Mouse (Mus musculus) lung, postnatal 0 days (tissue): ENCODE measurements around the gene Hivep2. TPM values are rescaled to one million over a fixed set of nuclear protein-coding genes. Genes with fewer than 3 reads are reported as not detected.
A peak's percentile ranks its signal among the peaks of the same experiment; 100 is the strongest.

Experiments used
- ATAC-seq: fragments of 200-750 bp; cut with Nextera tagmentation; 2 replicates; pipeline ENCODE4 v1.8.0; 2017; ENCODE audit warnings: moderate library complexity
- DNase-seq: peaks from one replicate; pipeline ENCODE4 v3.0.0-alpha.2; 2016; ENCODE audit warnings: low spot score
- H3K27ac ChIP-seq: fragments of 300-500 bp; sonication (generic); 2 replicates; pipeline ENCODE4 v1.5.1; 2014; ENCODE audit warnings: antibody characterized with exemption, mild to moderate bottlenecking, low read length, mixed read lengths
- H3K27me3 ChIP-seq: fragments of 300-500 bp; sonication (generic); replicated peaks from 2 replicates; pipeline ENCODE4 v1.6.1; 2014; ENCODE audit warnings: low read length, mixed read lengths; ENCODE audit not compliant: insufficient read depth
- H3K36me3 ChIP-seq: fragments of 300-500 bp; sonication (generic); 2 replicates; pipeline ENCODE4 v1.6.1; 2014; ENCODE audit warnings: low read length, mixed read lengths; ENCODE audit not compliant: insufficient read depth
- H3K4me1 ChIP-seq: fragments of 300-500 bp; sonication (generic); 2 replicates; pipeline ENCODE4 v1.6.1; 2014; ENCODE audit warnings: antibody characterized with exemption, low read depth, low read length, mixed read lengths; ENCODE audit not compliant: insufficient read depth
- H3K4me2 ChIP-seq: fragments of 300-500 bp; sonication (generic); replicated peaks from 2 replicates; pipeline ENCODE4 v1.6.1; 2014; ENCODE audit warnings: low read depth, mild to moderate bottlenecking, low read length, moderate library complexity, mixed read lengths
- H3K4me3 ChIP-seq: fragments of 300-500 bp; sonication (generic); 2 replicates; pipeline ENCODE4 v1.5.1; 2014; ENCODE audit warnings: low read depth, low read length
- H3K9ac ChIP-seq: fragments of 300-500 bp; sonication (generic); replicated peaks from 2 replicates; pipeline ENCODE4 v1.6.1; 2014; ENCODE audit warnings: low read depth, mild to moderate bottlenecking
- H3K9me3 ChIP-seq: fragments of 300-500 bp; sonication (generic); 2 replicates; pipeline ENCODE4 v1.6.1; 2016; ENCODE audit warnings: low read length, mixed read lengths
- CTCF ChIP-seq: IDR thresholded peaks from 2 replicates; pipeline ENCODE4 v1.5.1; 2016; ENCODE audit warnings: antibody characterized with exemption, mild to moderate bottlenecking
- EP300 ChIP-seq: IDR thresholded peaks from 2 replicates; pipeline ENCODE4 v1.6.1; 2016; ENCODE audit warnings: antibody characterized with exemption, mild to moderate bottlenecking, control low read depth
- WGBS: fragments of 180-500 bp; shearing (Covaris S2); extraction: QIAGEN DNeasy Blood & Tissue Kit; methylation state at CpG from one replicate; pipeline ENCODE4 v1.1.7; 2014; 5-methylcytosine and 5-hydroxymethylcytosine counted together
- polyA plus RNA-seq: library from polyadenylated mRNA; unstranded; fragments of >200 nt; fragmentation: Nextera tagmentation; extraction: Ambion mirVana; gene quantifications from 2 replicates; pipeline ENCODE4 v1.2.1, GENCODE M21; 2015

Gene Hivep2
- polyA plus RNA-seq, 1 experiment from 2014 or later: 4.5 TPM

DNA sequence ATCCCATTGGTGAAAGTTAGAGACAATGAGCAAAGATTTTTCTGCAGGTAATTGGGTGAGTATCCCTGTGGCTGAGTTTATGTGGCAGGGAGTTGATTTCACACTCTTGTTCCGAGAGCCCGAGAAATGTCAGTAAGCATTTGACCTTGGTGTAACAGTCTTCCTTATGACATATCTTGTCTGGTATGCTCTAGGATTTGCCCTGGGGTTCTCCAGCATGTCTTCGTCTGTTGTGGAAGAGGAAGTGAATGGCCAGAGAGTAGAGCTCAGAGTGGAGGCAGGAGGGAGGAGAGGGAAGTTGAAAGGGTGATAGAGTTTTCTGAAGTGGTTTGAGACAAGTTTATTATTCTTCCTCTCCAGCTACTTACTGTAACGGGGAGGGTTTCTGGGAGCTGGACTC is 223.2 kb downstream of the Hivep2 start:
- Histone ChIP-seq H3K9ac (no peak overlapping the region), H3K36me3 (no peaks in the 10 kb centered on the region), H3K9me3 (no peaks in the 10 kb centered on the region), H3K4me3 (no peak overlapping the region), H3K27me3 (0 out of 2 replicates have a peak, but pooled peaks cover 2% of the 10 kb centered on the region), H3K4me2 (no peak overlapping the region), H3K27ac (no peak overlapping the region), H3K4me1 (no peaks in the 10 kb centered on the region)
- no peak for DNase-seq
- no peak for ATAC-seq
- WGBS: 19% methylated on average over 4 of the region's 4 CpGs
- TF ChIP-seq CTCF (no peak), EP300 (no peak)

DNA sequence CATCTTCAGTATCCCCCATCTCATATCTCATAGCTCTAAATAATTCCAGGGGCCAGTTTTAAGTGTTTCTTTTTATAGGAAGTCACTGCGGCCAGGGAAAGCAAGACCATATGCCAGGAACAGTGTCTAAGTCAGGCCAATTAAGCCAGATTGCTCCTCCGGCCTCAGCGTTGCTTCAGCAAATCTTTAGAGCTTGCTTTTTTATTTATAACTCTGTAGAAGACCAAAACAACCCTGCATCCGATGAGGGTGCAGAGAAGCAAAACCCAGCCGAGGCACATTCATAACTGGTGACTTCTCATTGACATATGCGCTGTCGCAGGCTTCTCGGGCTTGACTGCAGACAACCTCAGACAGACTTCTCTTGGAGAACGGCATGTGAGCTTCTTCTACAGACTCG is 225.3 kb downstream of the Hivep2 start:
- H3K27me3 ChIP-seq: 0 out of 2 replicates have a peak, but pooled peaks cover under 1% of the 10 kb centered on the region
- DNase-seq (no peak), ATAC-seq (no peak)

DNA sequence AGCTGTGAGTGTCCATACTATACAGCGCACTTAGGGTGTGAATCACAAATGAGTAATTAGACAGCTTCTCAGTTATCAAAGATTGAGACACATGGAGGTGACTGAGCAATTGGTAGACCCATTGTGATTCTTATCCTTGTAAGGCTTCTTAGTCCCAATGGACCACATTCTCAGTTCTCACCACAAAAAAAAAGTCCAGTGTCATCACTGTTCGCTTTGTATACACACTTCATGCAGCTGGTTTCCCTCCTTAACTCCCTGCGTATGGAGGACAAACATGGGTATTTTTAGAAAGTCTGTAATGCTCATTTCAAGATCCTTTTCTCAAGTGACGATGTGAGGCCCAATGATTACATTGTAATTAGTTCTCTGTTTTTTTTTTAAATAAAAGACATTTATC is 226.3 kb downstream of the Hivep2 start:
- TF ChIP-seq CTCF (no peak), EP300 (no peak)
- Histone ChIP-seq H3K36me3 (no peaks in the 10 kb centered on the region), H3K4me3 (no peak overlapping the region), H3K9me3 (no peaks in the 10 kb centered on the region), H3K27me3 (no peaks in the 10 kb centered on the region), H3K4me1 (no peaks in the 10 kb centered on the region), H3K9ac (no peak overlapping the region), H3K27ac (no peak overlapping the region), H3K4me2 (no peak overlapping the region)
- WGBS: 63% methylated on average over 4 of the region's 4 CpGs
- DNase-seq (peak; percentile 76), ATAC-seq (peak; percentile 57)

More for the DNA sequence above, 225.3 kb downstream of the Hivep2 start:
- TF ChIP-seq CTCF: no peak
- TF ChIP-seq EP300: no peak
- Histone ChIP-seq H3K4me3 (no peak overlapping the region), H3K4me1 (no peaks in the 10 kb centered on the region), H3K36me3 (no peaks in the 10 kb centered on the region), H3K4me2 (no peak overlapping the region), H3K9ac (no peak overlapping the region), H3K27ac (no peak overlapping the region), H3K9me3 (no peaks in the 10 kb centered on the region)
- 67% methylated on average over 10 of the region's 10 CpGs for WGBS

DNA sequence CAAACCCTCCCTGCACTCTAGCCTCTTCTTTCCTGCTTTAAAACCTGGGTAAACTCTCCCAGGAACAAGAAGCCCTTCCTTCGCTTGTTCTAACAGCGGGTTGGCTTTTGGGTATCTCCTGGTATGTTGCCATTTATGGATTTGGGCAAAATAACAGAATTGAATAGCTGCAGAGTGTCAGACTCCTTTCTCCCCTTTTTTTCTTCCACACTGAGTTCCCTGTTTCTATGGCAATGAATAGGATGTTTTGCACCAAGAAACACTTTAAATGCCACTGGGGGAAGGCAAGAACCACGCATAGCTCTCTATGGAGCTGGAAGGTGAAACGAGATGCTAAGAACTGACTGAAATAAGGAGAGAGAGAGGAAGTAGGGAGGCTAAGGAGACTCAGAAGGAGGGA is 227.8 kb downstream of the Hivep2 start:
- no peak overlapping the region for H3K4me3 ChIP-seq
- no peak overlapping the region for H3K4me2 ChIP-seq
- H3K4me1 ChIP-seq: no peaks in the 10 kb centered on the region
- H3K9me3 ChIP-seq: no peaks in the 10 kb centered on the region
- ATAC-seq: no peak
- TF ChIP-seq CTCF: no peak
- no peak for TF ChIP-seq EP300
- no peak overlapping the region for H3K9ac ChIP-seq
- no peak overlapping the region for H3K27ac ChIP-seq
- DNase-seq: no peak
- WGBS: 69% methylated on average over 4 of the region's 4 CpGs
- no peaks in the 10 kb centered on the region for H3K36me3 ChIP-seq
- no peaks in the 10 kb centered on the region for H3K27me3 ChIP-seq

- no peak overlapping the region for H3K9ac ChIP-seq
- no peaks in the 10 kb centered on the region for H3K4me1 ChIP-seq
- ATAC-seq (no peak), DNase-seq (no peak)
- no peaks in the 10 kb centered on the region for H3K27me3 ChIP-seq
- no peak overlapping the region for H3K4me2 ChIP-seq
- WGBS: 87% methylated on average over 17 of the region's 17 CpGs
- no peaks in the 10 kb centered on the region for H3K36me3 ChIP-seq
- no peak overlapping the region for H3K4me3 ChIP-seq
- H3K27ac ChIP-seq: no peak overlapping the region
- no peaks in the 10 kb centered on the region for H3K9me3 ChIP-seq
- TF ChIP-seq EP300: no peak
- TF ChIP-seq CTCF: no peak
Observed at GRCm38 (mm10) chr10:14195778-14196650, 230.1 kb downstream of the Hivep2 start.

DNA sequence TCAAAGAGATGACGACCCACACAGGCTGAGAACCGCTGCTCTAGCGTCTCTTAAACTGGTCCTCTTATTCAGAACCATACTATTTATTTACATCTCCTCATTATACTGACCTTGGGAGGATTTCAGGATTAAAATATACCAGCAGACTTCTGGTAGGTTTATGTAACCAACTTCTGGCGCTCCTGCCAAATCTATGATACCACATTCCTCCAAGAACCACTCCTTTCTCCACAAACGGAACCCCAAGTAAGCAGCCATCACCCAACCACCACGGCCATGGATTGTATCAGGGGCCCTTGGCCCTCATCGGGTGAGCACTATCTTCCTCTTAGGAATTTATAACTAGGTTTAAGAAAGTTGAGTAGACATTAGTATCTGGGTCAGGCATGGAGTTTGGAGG is 230.9 kb downstream of the Hivep2 start:
- Histone ChIP-seq H3K27me3 (no peaks in the 10 kb centered on the region), H3K27ac (no peak overlapping the region), H3K4me1 (no peaks in the 10 kb centered on the region), H3K9me3 (no peaks in the 10 kb centered on the region), H3K4me3 (no peak overlapping the region), H3K4me2 (no peak overlapping the region), H3K9ac (no peak overlapping the region), H3K36me3 (no peaks in the 10 kb centered on the region)
- TF ChIP-seq CTCF (no peak), EP300 (no peak)
- WGBS: 80% methylated on average over 7 of the region's 7 CpGs
- no peak for DNase-seq
- ATAC-seq: no peak
